Mouse (Mus musculus) liver, embryonic 14.5 days (tissue): ENCODE measurements around the gene Cd59b.

Source experiments
- CTCF ChIP-seq: IDR thresholded peaks from 2 replicates; pipeline ENCODE4 v1.5.1; 2016; ENCODE audit warnings: antibody characterized with exemption, low read depth, control low read depth
- EP300 ChIP-seq: IDR thresholded peaks from 2 replicates; pipeline ENCODE4 v1.6.1; 2016; ENCODE audit warnings: antibody characterized with exemption, low read depth

DNA sequence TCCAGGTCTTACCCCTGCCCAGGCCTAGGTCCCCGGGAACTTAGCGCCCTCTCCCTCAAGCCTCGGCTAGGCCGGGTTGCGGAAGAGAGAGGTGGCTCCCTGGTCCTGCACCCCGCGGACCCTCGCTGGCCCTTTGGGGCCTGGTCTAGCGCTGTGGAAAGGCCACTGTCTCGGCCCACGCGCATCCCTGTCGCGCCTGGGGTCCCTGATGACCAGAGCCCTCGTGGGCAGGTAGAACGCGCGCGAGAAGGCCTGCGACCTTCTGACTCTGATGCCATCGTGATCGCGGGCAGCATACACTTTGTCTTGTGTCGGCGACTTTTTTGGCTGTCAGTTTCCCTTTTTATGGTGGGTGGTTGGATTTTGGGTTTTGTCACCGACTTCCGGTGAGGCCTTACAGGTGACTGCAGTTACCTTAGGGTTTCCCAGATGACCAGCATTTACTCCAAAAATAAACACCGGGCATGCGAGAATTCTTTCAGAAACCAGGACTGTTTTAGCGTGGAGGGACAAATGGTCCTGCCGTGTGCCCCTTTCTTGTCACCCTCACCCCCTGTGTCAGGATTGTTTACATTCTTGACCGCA, 41.4 kb upstream of the Cd59b start, which contains the start of gene 4931422A03Rik:
- no peak for TF ChIP-seq CTCF
- TF ChIP-seq EP300 = no peak
